Mouse (Mus musculus) layer of hippocampus, postnatal 10 days (tissue): ENCODE data around the gene Gm9603. TPM values are rescaled to one million over a fixed set of nuclear protein-coding genes. Genes with fewer than 3 reads are reported as not detected.
"Not testable (repeated sequence)": the region's sequence is repeated elsewhere in the genome, so short reads cannot be mapped to it uniquely, and the experiment has no call there.

Experiments used
- DNase-seq, 2 experiments: peaks; one replicate each; pipeline ENCODE4 v3.0.0; 2021; ENCODE audit warnings: low spot score in 2 of 2
- long read RNA-seq: library from polyadenylated mRNA; stranded (forward); transcript quantifications from one replicate; pipeline ENCODE4 v2.0.0, GENCODE M21; 2023
- total RNA-seq, 2 experiments: library from RNA; stranded (reverse); gene quantifications; 2 replicates each; pipeline ENCODE4 v1.2.3; 2021

Gene Gm9603
- not detected for total RNA-seq
- long read RNA-seq: 0 reads

DNA sequence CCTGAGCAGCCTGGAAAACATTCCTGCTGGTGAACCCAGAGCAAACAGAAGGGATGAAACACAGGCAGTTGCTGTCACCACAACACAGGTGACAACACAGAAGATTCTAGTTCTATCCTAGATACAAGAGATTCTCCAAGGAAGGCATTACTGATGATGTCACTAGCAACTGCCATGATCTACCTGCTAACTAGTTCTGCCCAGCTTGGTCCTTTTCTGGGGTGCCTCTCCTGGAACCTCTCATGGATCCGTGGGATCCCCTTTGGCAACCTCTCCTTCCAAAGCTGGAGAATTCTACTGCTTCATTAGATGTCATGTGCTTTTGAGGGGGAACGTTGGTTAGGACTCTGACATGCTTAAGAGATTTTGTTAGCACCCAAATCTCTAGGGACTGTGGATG, at the start of gene Gm9603:
Gene Gm9603, minus strand, starts transcription at position 101 of the 400 bp plus-strand sequence.
- not testable (repeated sequence) for DNase-seq

DNA sequence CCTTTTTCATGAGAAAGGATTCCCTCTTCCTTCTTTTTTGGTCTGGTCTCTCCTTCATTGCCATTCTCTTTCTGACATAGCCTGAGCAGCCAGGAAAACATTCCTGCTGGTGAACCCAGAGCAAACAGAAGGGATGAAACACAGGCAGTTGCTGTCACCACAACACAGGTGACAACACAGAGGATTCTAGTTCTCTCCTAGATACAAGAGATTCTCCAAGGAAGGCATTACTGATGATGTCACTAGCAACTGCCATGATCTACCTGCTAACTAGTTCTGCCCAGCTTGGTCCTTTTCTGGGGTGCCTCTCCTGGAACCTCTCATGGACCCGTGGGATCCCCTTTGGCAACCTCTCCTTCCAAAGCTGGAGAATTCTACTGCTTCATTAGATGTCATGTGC, 54.3 kb downstream of the Gm9603 start, which contains the start of gene Gm8265:
Gene Gm8265, minus strand, starts transcription at position 101 of the 400 bp plus-strand sequence.
- DNase-seq: not testable (repeated sequence)

Other genes with a start within 250 kb of the Gm9603 start
- 1 to 10 TPM; 7.2 to 7.7 TPM for gene Gm3194, start 232.0 kb downstream of the Gm9603 start, total RNA-seq
- not detected for gene Gm8246, start 209.6 kb downstream of the Gm9603 start, total RNA-seq
- not detected for gene Gm3187, start 203.2 kb downstream of the Gm9603 start, total RNA-seq
- gene Gm3488, start 185.8 kb downstream of the Gm9603 start, total RNA-seq: 1 to 10 TPM; 3.9 to 4.1 TPM
- gene Gm3532, start 149.0 kb downstream of the Gm9603 start, total RNA-seq: not detected
- gene Gm8265, start 54.4 kb downstream of the Gm9603 start, total RNA-seq: 1 to 10 TPM in 1 of 2 experiments, not detected in 1; 1.1 TPM
- gene Gm3373, start 54.1 kb upstream of the Gm9603 start, total RNA-seq: 1 to 10 TPM; 1.4 to 1.8 TPM
- 1 to 10 TPM; 7.4 to 8.2 TPM for gene Gm3383, start 120.5 kb upstream of the Gm9603 start, total RNA-seq
- gene Gm3424, start 142.9 kb upstream of the Gm9603 start, total RNA-seq: not detected
- 1 to 10 TPM in 1 of 2 experiments, under 1 TPM in 1; 0.94 to 1.4 TPM for gene Gm8237, start 192.9 kb upstream of the Gm9603 start, total RNA-seq